ENCODE assay signal across 29 mouse cellular contexts in the genomic region with DNA sequence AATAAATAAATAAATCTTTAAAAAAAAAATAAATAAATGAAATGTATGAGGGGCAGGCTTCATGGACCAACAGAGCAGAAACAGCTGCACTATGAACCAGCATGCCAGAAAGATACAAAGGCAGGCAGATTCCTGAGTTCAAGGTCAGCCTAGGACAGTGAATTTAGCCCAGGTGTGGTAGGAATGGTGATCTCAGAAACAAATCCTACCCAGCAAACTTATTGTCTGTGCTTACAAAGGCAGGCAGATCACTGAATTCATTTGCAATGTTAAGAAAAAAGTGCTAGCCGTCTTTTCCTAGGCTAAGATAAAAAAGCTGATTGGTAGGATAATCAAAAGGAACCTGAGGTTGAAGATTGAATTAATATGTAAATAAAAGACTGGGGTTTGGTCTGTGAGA.
"Had no signal": no experiment of that assay in that cellular context is flagged by ENCODE, and none has a peak within 500 bp of the region (broad histone marks: within the 10 kb centered on the region; RNA-seq: fewer than 3 reads in every experiment).

No protein-coding gene starts in this region.

- H3K4me3 ChIP-seq: gastrocnemius, adult 2 months; heart, adult 2 months; heart, embryonic 13.5 days; heart, embryonic 15.5 days; hindbrain, embryonic 10.5 days; hindbrain, embryonic 12.5 days; intestine, embryonic 15.5 days; kidney, embryonic 15.5 days; left cerebral cortex, adult 2 months; limb, embryonic 13.5 days; limb, embryonic 15.5 days; liver, embryonic 13.5 days; liver, embryonic 15.5 days had no signal

- H3K4me2 ChIP-seq: heart, embryonic 11.5 days; heart, embryonic 13.5 days; heart, embryonic 15.5 days; hindbrain, embryonic 12.5 days; hindbrain, embryonic 14.5 days; intestine, embryonic 15.5 days; kidney, embryonic 15.5 days; limb, embryonic 13.5 days; limb, embryonic 15.5 days; liver, embryonic 13.5 days; liver, embryonic 15.5 days had no signal

- ATAC-seq: hindbrain, embryonic 16.5 days; inflammation-experienced regulatory T-cells, adult 6 months; intestine, embryonic 15.5 days had no signal

- H3K27me3 ChIP-seq: heart, embryonic 13.5 days; heart, embryonic 15.5 days; hindbrain, embryonic 12.5 days; intestine, embryonic 15.5 days; kidney, embryonic 15.5 days; limb, embryonic 13.5 days; limb, embryonic 15.5 days; liver, embryonic 13.5 days; liver, embryonic 15.5 days had no signal

- H3K4me1 ChIP-seq: hindbrain, embryonic 10.5 days; hindbrain, embryonic 12.5 days; intestine, embryonic 15.5 days; kidney, embryonic 15.5 days; limb, embryonic 13.5 days; limb, embryonic 15.5 days; liver, embryonic 15.5 days had no signal

- H3K27ac ChIP-seq: gastrocnemius, adult 2 months; heart, adult 2 months; heart, embryonic 13.5 days; heart, embryonic 15.5 days; hindbrain, embryonic 10.5 days; hindbrain, embryonic 12.5 days; hindbrain, embryonic 14.5 days; intestine, embryonic 15.5 days; kidney, embryonic 15.5 days; kidney, postnatal 0 days; left cerebral cortex, adult 2 months; limb, embryonic 13.5 days; limb, embryonic 15.5 days; liver, embryonic 13.5 days; liver, embryonic 15.5 days had no signal

- H3K9ac ChIP-seq: heart, embryonic 13.5 days; heart, embryonic 15.5 days; hindbrain, embryonic 12.5 days; hindbrain, embryonic 14.5 days; intestine, embryonic 15.5 days; kidney, embryonic 15.5 days; limb, embryonic 13.5 days; limb, embryonic 15.5 days; liver, embryonic 13.5 days; liver, embryonic 15.5 days had no signal

- DNase-seq: gastrocnemius, adult 2 months; gastrocnemius, postnatal 10 days; gastrocnemius, postnatal 25 days; heart, adult 2 months; heart, postnatal 14 days; heart, postnatal 36 days; kidney, adult 11 months; kidney, adult 2 months; kidney, adult 9 months; kidney, postnatal 14 days; kidney, postnatal 36 days; layer of hippocampus, adult 9-11 months; left cerebral cortex, postnatal 4 days; liver, embryonic 13.5 days had no signal

- H3K9me3 ChIP-seq: heart, embryonic 13.5 days; heart, embryonic 15.5 days; hindbrain, embryonic 10.5 days; hindbrain, embryonic 12.5 days; intestine, embryonic 15.5 days; kidney, embryonic 15.5 days; limb, embryonic 13.5 days; limb, embryonic 15.5 days; liver, embryonic 13.5 days; liver, embryonic 15.5 days had no signal
